Mouse (Mus musculus) heart, embryonic 13.5 days (tissue): Measurements from ENCODE around the gene Tbc1d32. TPM values are rescaled to one million over a fixed set of nuclear protein-coding genes. Genes with fewer than 3 reads are reported as not detected.
"Not testable (repeated sequence)": the region's sequence is repeated elsewhere in the genome, so short reads cannot be mapped to it uniquely, and the experiment has no call there.

ENCODE experiments used
- ATAC-seq: fragments of 200-750 bp; cut with Nextera tagmentation; 2 replicates; pipeline ENCODE4 v1.8.0; 2017; ENCODE audit warnings: moderate TSS enrichment; ENCODE audit not compliant: insufficient number of reproducible peaks, low FRiP score, low TSS enrichment; ENCODE audit errors: extremely low read depth
- H3K27ac ChIP-seq: fragments of 300-500 bp; sonication (generic); replicated peaks from 2 replicates; pipeline ENCODE4 v1.5.1; 2015; ENCODE audit warnings: moderate library complexity, mild to moderate bottlenecking, inconsistent platforms
- H3K27me3 ChIP-seq: fragments of 300-500 bp; sonication (generic); replicated peaks from 2 replicates; pipeline ENCODE4 v1.6.1; 2015; ENCODE audit warnings: mild to moderate bottlenecking, inconsistent platforms
- H3K36me3 ChIP-seq: fragments of 300-500 bp; sonication (generic); 2 replicates; pipeline ENCODE4 v1.6.1; 2015; ENCODE audit warnings: mild to moderate bottlenecking, inconsistent platforms
- H3K4me1 ChIP-seq: fragments of 300-500 bp; sonication (generic); 2 replicates; pipeline ENCODE4 v1.6.1; 2015; ENCODE audit warnings: inconsistent platforms
- H3K4me2 ChIP-seq: fragments of 300-500 bp; sonication (generic); 2 replicates; pipeline ENCODE4 v1.6.1; 2015; ENCODE audit warnings: inconsistent platforms, mild to moderate bottlenecking, moderate library complexity
- H3K4me3 ChIP-seq: fragments of 300-500 bp; sonication (generic); 2 replicates; pipeline ENCODE4 v1.5.1; 2015; ENCODE audit warnings: moderate library complexity, mild to moderate bottlenecking, inconsistent platforms
- H3K9ac ChIP-seq: fragments of 300-500 bp; sonication (generic); 2 replicates; pipeline ENCODE4 v1.6.1; 2015; ENCODE audit warnings: inconsistent platforms, mild to moderate bottlenecking, moderate library complexity
- H3K9me3 ChIP-seq: fragments of 300-500 bp; sonication (generic); 2 replicates; pipeline ENCODE4 v1.6.1; 2016; ENCODE audit warnings: inconsistent platforms
- WGBS: fragments of 180-500 bp; shearing (Covaris S2); methylation state at CpG from one replicate; pipeline ENCODE4 v1.1.7; 2015; ENCODE audit warnings: mixed read lengths; 5-methylcytosine and 5-hydroxymethylcytosine counted together
- polyA plus RNA-seq: library from polyadenylated mRNA; unstranded; fragments of >200 nt; fragmentation: Nextera tagmentation; extraction: Ambion mirVana; gene quantifications from 2 replicates; pipeline ENCODE4 v1.2.1, GENCODE M21; 2015

Tbc1d32 gene
- polyA plus RNA-seq, 1 experiment from 2014 or later = 1.8 TPM

DNA sequence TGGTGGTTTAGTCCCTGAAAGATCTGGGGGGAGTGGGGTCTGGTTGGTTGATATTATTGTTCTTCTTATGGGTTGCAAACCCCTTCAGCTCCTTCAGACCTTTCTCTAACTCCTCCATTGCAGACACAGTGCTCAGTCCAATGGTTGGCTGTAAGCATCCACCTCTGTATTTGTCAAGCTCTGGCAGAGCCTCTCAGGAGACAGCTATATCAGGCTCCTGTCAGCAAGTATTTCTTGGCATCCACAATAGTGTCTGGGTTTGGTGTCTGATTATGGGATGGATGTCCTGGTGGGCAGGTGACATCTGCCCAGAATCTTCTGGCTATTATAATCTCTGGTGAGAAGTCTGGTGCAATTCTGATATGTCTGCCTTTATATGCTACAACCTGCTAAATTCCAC, 60.8 kb downstream of the Tbc1d32 start:
- H3K27me3 ChIP-seq, H3K9ac ChIP-seq, H3K27ac ChIP-seq, H3K4me2 ChIP-seq, H3K4me3 ChIP-seq, ATAC-seq, H3K36me3 ChIP-seq, H3K4me1 ChIP-seq, H3K9me3 ChIP-seq: not testable (repeated sequence)

DNA sequence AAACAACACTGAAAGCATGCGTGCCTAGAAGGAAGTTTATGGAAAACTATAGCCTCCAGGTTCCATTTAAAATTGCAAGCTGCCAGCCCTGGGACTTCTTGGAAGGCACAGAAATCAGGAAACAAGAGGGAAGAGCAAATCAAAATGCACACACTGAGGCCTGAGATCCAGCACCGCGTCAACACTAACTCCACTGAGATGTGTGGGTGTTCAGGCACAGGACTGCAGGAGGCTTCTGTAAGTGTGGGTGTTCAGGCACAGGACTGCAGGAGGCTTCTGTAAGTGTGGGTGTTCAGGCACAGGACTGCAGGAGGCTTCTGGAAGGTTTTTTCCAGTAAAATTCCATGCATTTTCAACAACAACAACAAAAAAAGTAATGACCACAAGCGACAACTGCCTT, 62.7 kb downstream of the Tbc1d32 start:
- Histone ChIP-seq H3K27ac (no peak overlapping the region), H3K27me3 (no peaks in the 10 kb centered on the region), H3K9ac (no peak overlapping the region), H3K9me3 (no peaks in the 10 kb centered on the region), H3K4me3 (no peak overlapping the region), H3K4me1 (no peaks in the 10 kb centered on the region), H3K36me3 (peaks cover 4% of the 10 kb centered on the region; the same call in 1 of the 2 replicates), H3K4me2 (no peak overlapping the region)
- ATAC-seq = no peak
- 72% methylated on average over 4 of the region's 4 CpGs for WGBS

DNA sequence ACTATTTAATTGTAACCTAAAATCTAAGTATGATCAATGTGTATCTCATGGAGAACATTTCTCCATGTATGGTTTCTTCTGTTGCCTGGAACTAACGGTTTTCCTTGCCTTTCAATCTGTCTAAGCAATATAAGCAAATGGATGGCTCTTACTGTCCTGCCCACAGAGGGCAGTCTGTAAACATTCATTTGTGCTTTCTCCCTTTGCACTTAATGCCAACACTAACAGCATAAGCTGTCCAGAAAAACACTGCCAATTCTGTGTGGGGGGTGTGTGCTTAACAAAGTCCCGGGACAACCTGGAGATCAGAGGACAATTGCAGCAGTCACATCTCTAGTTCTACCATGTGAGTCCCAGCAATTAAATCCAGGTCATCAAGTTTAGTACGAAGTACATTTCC, 64.1 kb downstream of the Tbc1d32 start:
- no peak overlapping the region for H3K9ac ChIP-seq
- H3K36me3 ChIP-seq = peaks cover 4% of the 10 kb centered on the region; the same call in 1 of the 2 replicates
- H3K4me1 ChIP-seq = no peaks in the 10 kb centered on the region
- H3K27ac ChIP-seq = no peak overlapping the region
- H3K9me3 ChIP-seq = no peaks in the 10 kb centered on the region
- WGBS = 68% methylated on average over 3 of the region's 3 CpGs
- no peaks in the 10 kb centered on the region for H3K27me3 ChIP-seq
- ATAC-seq = no peak
- H3K4me2 ChIP-seq = no peak overlapping the region
- no peak overlapping the region for H3K4me3 ChIP-seq

GRCm38 (mm10) chr10:56158748-56159147, 69.7 kb downstream of the Tbc1d32 start:
- no peak for ATAC-seq
- Histone ChIP-seq H3K9ac (no peak overlapping the region), H3K36me3 (no peaks in the 10 kb centered on the region), H3K27ac (no peak overlapping the region), H3K4me1 (no peaks in the 10 kb centered on the region), H3K27me3 (no peaks in the 10 kb centered on the region), H3K4me3 (no peak overlapping the region), H3K9me3 (no peaks in the 10 kb centered on the region), H3K4me2 (no peak overlapping the region)
- WGBS = 76% methylated on average over 2 of the region's 2 CpGs

DNA sequence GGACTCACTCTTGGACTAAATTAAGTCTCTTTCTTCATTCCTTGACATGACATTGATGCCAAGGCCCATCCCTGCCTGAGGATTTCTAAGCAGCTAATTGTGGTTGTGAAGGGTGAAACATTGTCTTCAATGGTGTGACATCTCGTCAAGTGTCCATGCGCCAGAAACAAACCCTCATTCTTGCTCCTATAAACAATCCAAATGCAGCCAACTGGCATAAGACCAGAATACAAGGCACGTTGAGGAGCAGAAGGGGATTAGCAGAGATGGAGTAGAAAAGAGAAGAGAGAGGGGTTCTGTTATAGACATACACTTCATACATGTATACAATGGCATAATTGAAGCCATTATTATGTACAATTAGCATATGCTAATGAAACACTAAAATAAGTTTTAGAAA, 70.3 kb downstream of the Tbc1d32 start:
- Histone ChIP-seq H3K27ac (no peak overlapping the region), H3K9me3 (no peaks in the 10 kb centered on the region), H3K27me3 (no peaks in the 10 kb centered on the region), H3K4me1 (no peaks in the 10 kb centered on the region), H3K36me3 (no peaks in the 10 kb centered on the region), H3K4me2 (no peak overlapping the region), H3K9ac (no peak overlapping the region), H3K4me3 (no peak overlapping the region)
- WGBS = 75% methylated on average over 3 of the region's 3 CpGs
- no peak for ATAC-seq

GRCm38 (mm10) chr10:56156956-56157355, 71.5 kb downstream of the Tbc1d32 start:
- Histone ChIP-seq H3K9ac (no peak overlapping the region), H3K9me3 (no peaks in the 10 kb centered on the region), H3K4me3 (no peak overlapping the region), H3K27ac (no peak overlapping the region), H3K4me2 (no peak overlapping the region), H3K36me3 (0 out of 2 replicates have a peak, but pooled peaks cover 3% of the 10 kb centered on the region), H3K27me3 (no peaks in the 10 kb centered on the region), H3K4me1 (no peaks in the 10 kb centered on the region)
- no peak for ATAC-seq
- WGBS = 75% methylated on average over 3 of the region's 3 CpGs

DNA sequence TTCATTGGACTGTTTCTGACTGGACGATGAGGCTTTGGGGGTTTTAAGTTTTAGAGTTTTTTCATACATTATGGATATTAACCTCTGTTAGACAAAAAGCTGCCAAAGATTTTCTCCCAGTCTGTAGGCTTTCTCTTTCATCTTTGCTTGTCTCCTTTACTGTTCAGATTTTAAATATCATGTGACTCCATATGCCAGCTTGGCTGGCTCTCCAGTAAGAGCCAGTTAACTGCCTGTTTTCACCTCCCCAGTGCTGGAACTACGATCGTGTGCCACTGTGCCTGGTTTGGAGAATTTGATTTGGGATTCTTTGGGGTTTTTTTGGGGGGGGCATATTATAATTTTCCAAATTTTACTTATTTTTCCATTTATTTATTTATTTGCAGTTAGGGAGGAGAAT, 79.6 kb downstream of the Tbc1d32 start:
- Histone ChIP-seq H3K9me3 (no peaks in the 10 kb centered on the region), H3K9ac (no peak overlapping the region), H3K27ac (no peak overlapping the region), H3K4me2 (no peak overlapping the region), H3K36me3 (0 out of 2 replicates have a peak, but pooled peaks cover 7% of the 10 kb centered on the region), H3K4me3 (no peak overlapping the region), H3K27me3 (no peaks in the 10 kb centered on the region), H3K4me1 (no peaks in the 10 kb centered on the region)
- ATAC-seq = no peak
- 87% methylated on average over 3 of the region's 3 CpGs for WGBS

- H3K4me3 ChIP-seq = no peak overlapping the region
- no peak overlapping the region for H3K9ac ChIP-seq
- H3K9me3 ChIP-seq = no peaks in the 10 kb centered on the region
- WGBS = 89% methylated on average over 5 of the region's 5 CpGs
- H3K27ac ChIP-seq = no peak overlapping the region
- H3K4me1 ChIP-seq = no peaks in the 10 kb centered on the region
- no peak for ATAC-seq
- no peaks in the 10 kb centered on the region for H3K27me3 ChIP-seq
- H3K4me2 ChIP-seq = no peak overlapping the region
- no peaks in the 10 kb centered on the region for H3K36me3 ChIP-seq
Observed at GRCm38 (mm10) chr10:56137191-56137590, 91.3 kb downstream of the Tbc1d32 start.

- Histone ChIP-seq H3K4me2 (no peak overlapping the region), H3K9ac (no peak overlapping the region), H3K4me1 (no peaks in the 10 kb centered on the region), H3K9me3 (no peaks in the 10 kb centered on the region), H3K4me3 (no peak overlapping the region), H3K27me3 (no peaks in the 10 kb centered on the region), H3K36me3 (no peaks in the 10 kb centered on the region), H3K27ac (no peak overlapping the region)
- no peak for ATAC-seq
- WGBS = 75% methylated on average over 2 of the region's 2 CpGs
Observed at GRCm38 (mm10) chr10:56129642-56130041, 98.8 kb downstream of the Tbc1d32 start.

- Histone ChIP-seq H3K4me1 (no peaks in the 10 kb centered on the region), H3K9me3 (no peaks in the 10 kb centered on the region), H3K9ac (no peak overlapping the region), H3K27ac (no peak overlapping the region), H3K27me3 (no peaks in the 10 kb centered on the region), H3K36me3 (no peaks in the 10 kb centered on the region), H3K4me2 (no peak overlapping the region), H3K4me3 (no peak overlapping the region)
- ATAC-seq = no peak
- 81% methylated on average over 1 of the region's 1 CpGs for WGBS
Observed at GRCm38 (mm10) chr10:56126972-56127371, 101.5 kb downstream of the Tbc1d32 start.

- no peak for ATAC-seq
- Histone ChIP-seq H3K4me2 (peak overlapping the region; percentile 88), H3K27ac (peak overlapping the region; percentile 71), H3K27me3 (no peaks in the 10 kb centered on the region), H3K4me1 (peaks cover 9% of the 10 kb centered on the region; the same call in 1 of the 2 replicates), H3K9me3 (no peaks in the 10 kb centered on the region), H3K36me3 (no peaks in the 10 kb centered on the region), H3K9ac (peak overlapping the region; percentile 82), H3K4me3 (peak overlapping the region; percentile 65)
- WGBS = 20% methylated on average over 25 of the region's 27 CpGs
Observed at GRCm38 (mm10) chr10:56115636-56116180, 112.8 kb downstream of the Tbc1d32 start.

DNA sequence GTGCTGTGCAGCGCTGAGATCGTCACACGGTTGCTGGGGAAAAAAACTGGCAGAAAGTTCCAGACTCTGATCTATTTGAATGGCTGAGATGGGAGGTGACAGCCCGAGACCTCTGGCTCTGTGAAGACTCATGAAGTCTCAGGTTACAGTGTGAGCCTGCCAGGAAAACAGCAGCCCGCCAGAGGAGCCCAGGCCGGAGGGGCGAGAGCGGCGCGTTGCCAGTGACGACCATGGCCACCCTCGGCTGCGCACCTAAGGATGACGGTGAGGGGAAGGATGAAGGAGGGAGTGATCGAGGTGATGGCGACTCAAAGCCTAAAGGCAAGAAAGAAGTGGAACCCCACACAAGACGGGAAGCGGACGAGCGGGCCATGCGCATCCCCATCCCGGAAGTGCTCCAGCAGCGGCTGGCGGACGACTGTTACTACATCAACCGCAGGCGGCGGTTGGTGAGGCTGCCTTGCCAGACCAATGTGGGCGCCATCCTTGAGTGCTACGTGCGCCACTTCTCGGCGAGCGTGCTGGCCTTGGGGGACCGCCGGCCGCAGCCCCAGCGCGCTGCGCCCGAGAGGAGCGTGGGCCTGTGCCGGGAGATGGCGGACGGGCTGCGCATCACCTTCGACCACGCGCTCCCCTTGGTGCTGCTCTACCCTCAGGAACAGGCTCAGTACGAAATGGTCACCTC, 113.4 kb downstream of the Tbc1d32 start:
- no peaks in the 10 kb centered on the region for H3K9me3 ChIP-seq
- no peaks in the 10 kb centered on the region for H3K27me3 ChIP-seq
- peak overlapping the region; percentile 65 for H3K4me3 ChIP-seq
- no peaks in the 10 kb centered on the region for H3K36me3 ChIP-seq
- under 1% methylated on average over 50 of the region's 50 CpGs for WGBS
- peak overlapping the region; percentile 88 for H3K4me2 ChIP-seq
- H3K9ac ChIP-seq = peak overlapping the region; percentile 82
- peak overlapping the region; percentile 71 for H3K27ac ChIP-seq
- peaks cover 9% of the 10 kb centered on the region; the same call in 1 of the 2 replicates for H3K4me1 ChIP-seq
- peak; percentile 66 for ATAC-seq
